Mouse (Mus musculus): Measurements from ENCODE around the gene Fgfr2.

DNA sequence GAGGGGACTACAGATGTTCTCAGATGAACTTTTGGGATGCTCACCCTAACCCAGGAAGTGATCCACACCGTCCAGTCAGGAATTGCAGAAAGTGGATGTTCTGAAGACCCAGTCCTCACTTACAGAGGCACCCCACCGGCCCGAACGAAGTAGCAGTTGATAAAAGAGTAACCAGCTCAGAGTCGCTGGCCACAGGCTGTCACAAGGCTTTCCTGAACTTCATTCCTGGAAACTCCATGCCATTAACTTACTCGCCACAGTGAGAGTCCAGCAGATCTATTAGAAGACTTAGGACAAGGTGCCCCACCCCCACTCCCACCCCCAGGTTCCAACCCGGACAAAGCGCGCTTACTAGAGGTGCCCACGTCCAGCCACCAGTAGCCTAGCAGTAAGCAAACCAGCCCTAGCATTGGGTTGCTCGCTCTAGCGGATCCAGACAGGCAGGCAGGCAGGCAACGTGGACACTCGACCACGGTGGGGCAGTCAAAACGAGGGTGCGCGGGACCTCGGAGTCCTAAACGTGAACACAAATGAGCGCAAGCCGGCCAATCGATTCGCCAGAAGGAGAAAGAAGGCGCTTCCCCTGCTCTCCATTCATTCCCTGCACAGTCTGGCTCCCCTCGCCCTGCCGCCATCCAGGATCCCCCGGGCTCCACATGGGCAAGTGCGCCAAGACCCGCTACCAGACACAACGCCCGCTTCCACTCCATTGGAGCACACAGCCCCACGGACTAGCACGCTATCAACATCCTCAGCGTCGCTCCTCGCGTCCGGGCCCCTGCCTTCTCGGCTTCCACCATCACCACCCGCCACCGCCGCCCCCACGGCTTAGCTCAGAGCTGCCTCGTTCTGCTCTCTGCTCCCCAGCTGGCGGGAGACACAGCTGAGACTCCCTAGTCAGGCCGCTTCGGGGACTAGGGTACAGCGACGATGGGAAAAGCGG lies 807.7 kb downstream of the Fgfr2 start:
- peak; percentile 61 for TF ChIP-seq CTCF (IDR thresholded peaks at IDR 0.05; ENCODE audit: insufficient read depth, low read length)
- TF ChIP-seq POLR2A (IDR thresholded peaks at IDR 0.05; ENCODE audit: borderline replicate concordance, extremely low read depth, low read depth, low read length) = peak; percentile 6; the same call in 1 of the 2 replicates
